Mouse (Mus musculus): ENCODE data around the gene Lrp5.

The Lrp5 gene

GRCm38 (mm10) chr19:3549263-3549662, 137.1 kb downstream of the Lrp5 start:
- DNase-seq = no peak

DNA sequence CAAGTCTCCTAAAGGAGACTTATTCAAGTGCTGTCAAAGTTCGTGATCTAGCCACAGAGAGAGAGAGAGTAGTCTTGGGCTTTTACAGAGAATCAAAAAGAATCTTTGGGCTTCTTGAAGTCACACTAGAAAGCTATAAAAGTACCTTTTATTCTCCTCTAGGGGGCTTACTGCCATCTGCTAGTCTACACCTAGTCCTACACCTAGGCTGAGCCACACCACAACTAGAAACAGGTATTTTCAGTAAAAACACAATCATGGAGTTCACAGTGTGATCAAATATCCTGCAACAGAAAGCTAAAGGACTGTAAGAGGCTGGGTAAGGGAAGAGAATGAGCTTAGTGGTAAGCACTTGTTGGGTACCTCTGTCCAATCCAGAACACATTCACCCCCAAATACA, 138.1 kb downstream of the Lrp5 start:
- no peak for DNase-seq

DNA sequence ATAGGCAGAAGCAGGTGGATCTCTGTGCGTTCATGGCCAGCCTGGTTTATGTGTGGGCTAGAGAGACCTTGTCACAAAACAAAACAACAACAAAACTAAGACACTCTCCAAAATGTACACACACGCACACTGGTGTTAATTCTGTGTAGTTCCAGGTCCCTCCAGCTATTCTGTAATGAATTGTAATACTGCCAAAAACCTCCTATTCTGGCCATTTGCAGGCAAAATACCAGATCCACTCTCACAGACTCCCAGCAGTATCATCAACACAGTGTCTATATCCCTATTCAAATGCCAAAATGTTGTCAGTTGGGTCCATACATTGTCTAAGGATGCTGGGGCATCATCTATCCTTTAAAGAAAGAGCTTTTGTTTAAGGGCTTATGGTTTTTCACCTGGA, 141.4 kb downstream of the Lrp5 start:
- no peak for DNase-seq

DNA sequence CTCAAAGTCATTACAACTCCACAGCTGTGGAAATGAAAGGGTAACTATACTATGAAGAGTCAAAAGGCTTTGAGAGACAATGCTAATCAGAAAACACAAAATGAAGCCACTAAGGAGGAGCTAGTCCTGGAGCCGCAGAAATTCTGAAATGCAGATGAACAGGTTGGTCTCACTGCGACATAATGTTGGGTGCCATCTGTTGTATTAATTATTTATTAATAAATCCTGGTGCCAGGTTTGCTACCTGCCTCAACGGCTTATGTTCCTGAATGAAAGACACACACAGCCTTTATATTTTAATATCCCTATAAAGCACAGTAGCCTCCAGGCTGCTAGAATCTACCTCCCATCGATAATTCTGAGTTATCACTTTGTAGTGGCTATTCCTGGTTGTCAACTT, 143.8 kb downstream of the Lrp5 start:
- no peak for DNase-seq

GRCm38 (mm10) chr19:3540997-3541396, 145.4 kb downstream of the Lrp5 start:
- no peak for DNase-seq

DNA sequence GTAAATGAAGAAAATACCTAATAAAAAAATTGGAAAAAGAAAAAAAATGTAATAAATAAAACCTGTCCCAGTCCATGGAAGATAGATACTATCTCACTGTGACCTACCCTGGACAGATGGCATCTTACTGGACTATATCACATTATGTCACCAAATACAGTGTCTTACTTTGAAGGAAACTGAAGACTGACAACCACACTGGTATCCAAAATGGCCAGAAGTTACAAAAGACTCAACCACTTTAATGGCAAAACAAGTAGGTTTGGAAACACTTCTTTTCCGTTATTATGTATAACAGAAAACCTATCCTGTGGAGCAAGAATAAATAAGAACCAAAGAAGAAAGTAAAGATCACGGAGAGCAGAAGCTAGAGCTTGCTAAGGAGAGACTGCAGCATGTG, 146.1 kb downstream of the Lrp5 start:
- DNase-seq = no peak

- no peak for DNase-seq
Observed at GRCm38 (mm10) chr19:3539456-3539855, 146.9 kb downstream of the Lrp5 start.

DNA sequence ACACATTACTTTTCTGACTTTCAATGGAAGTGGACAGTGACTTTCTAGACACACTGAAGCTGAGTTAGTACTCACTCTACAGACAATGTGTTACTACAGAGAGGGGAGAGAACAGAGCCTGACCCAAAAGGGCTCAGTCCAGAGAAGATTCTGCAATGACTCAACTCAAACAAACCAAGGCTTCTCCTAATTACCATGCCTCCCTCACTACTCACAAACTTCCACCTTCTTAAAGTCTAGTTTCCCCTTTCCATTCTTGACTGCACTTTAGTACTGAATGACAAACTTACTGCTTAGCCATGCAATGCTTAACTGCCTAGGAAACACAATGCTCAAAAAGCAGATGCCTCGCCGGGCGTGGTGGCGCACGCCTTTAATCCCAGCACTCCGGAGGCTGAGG, 148.7 kb downstream of the Lrp5 start:
- DNase-seq = no peak

- DNase-seq = no peak
Observed at GRCm38 (mm10) chr19:3534945-3535344, 151.4 kb downstream of the Lrp5 start.

All from right cerebral cortex, postnatal 4 days (tissue).